Mouse (Mus musculus): ENCODE data around the gene Zxdc. TPM values are rescaled to one million over a fixed set of nuclear protein-coding genes. Genes with fewer than 3 reads are reported as not detected.

The Zxdc gene
- total RNA-seq (2014; rRNA removed) (9.8 and 13.3 TPM in 2 replicates), polyA plus RNA-seq (2012; rRNA removed) (9.1 and 10.1 TPM in 2 replicates)

- 5% methylated on average over 41 of the region's 41 CpGs for WGBS
- TF ChIP-seq POLR2A (IDR thresholded peaks at IDR 0.05; ENCODE audit: extremely low read depth, insufficient read depth, low read length) = peak; percentile 87
- no peak for TF ChIP-seq CTCF (IDR thresholded peaks at IDR 0.05; ENCODE audit: low read depth, low read length)
- peak within 1 kb of the TSS; percentile 70 for H3K4me3 ChIP-seq (ENCODE audit: insufficient read depth, low read depth, low read length)
- H3K4me1 ChIP-seq (ENCODE audit: control insufficient read depth, insufficient read depth, low read length) = peaks cover 17% of the 10 kb centered on the region
- H3K27me3 ChIP-seq (ENCODE audit: control insufficient read depth, insufficient read depth, low read length) = no peaks in the 10 kb centered on the region
- H3K36me3 ChIP-seq (ENCODE audit: control insufficient read depth, insufficient read depth, low read length) = peaks cover 12% of the 10 kb centered on the region
- peak within 1 kb of the TSS; percentile 59 for H3K27ac ChIP-seq (replicated peaks; ENCODE audit: insufficient read depth, low read depth, low read length)
- H3K79me2 ChIP-seq (ENCODE audit: control insufficient read depth, insufficient read depth, low read length) = peaks cover 16% of the 10 kb centered on the region
- peak within 1 kb of the TSS; percentile 96 for H3K9ac ChIP-seq (ENCODE audit: low read depth, low read length)
- peak; percentile 87 for DNase-seq (ENCODE audit: extremely low read depth, low read depth, low spot score)
Observed at GRCm38 (mm10) chr6:90368976-90369724, at the start of gene Zxdc. Gene Zxdc, plus strand, starts transcription at chr6:90369492.

- Histone ChIP-seq H3K9ac (ENCODE audit: low read depth, low read length) (peak overlapping the region; percentile 67), H3K27me3 (ENCODE audit: control insufficient read depth, insufficient read depth, low read length) (no peaks in the 10 kb centered on the region), H3K79me2 (ENCODE audit: control insufficient read depth, insufficient read depth, low read length) (peaks cover 30% of the 10 kb centered on the region), H3K36me3 (ENCODE audit: control insufficient read depth, insufficient read depth, low read length) (peaks cover 3% of the 10 kb centered on the region), H3K4me1 (ENCODE audit: control insufficient read depth, insufficient read depth, low read length) (peaks cover 42% of the 10 kb centered on the region), H3K4me3 (ENCODE audit: insufficient read depth, low read depth, low read length) (no peak overlapping the region), H3K27ac (replicated peaks; ENCODE audit: insufficient read depth, low read depth, low read length) (peak overlapping the region; percentile 97)
- TF ChIP-seq CTCF (IDR thresholded peaks at IDR 0.05; ENCODE audit: low read depth, low read length) = no peak
- TF ChIP-seq POLR2A (IDR thresholded peaks at IDR 0.05; ENCODE audit: extremely low read depth, insufficient read depth, low read length) = no peak
- DNase-seq (ENCODE audit: extremely low read depth, low read depth, low spot score) = peak; percentile 93
- WGBS = 30% methylated on average over 5 of the region's 5 CpGs
Observed at GRCm38 (mm10) chr6:90320429-90320828, 48.9 kb upstream of the Zxdc start.

GRCm38 (mm10) chr6:90321811-90322210 is 47.5 kb upstream of the Zxdc start:
- no peak for DNase-seq (ENCODE audit: extremely low read depth, low read depth, low spot score)
- Histone ChIP-seq H3K27me3 (ENCODE audit: control insufficient read depth, insufficient read depth, low read length) (no peaks in the 10 kb centered on the region), H3K27ac (replicated peaks; ENCODE audit: insufficient read depth, low read depth, low read length) (peak overlapping the region; percentile 97), H3K4me3 (ENCODE audit: insufficient read depth, low read depth, low read length) (no peak overlapping the region), H3K9ac (ENCODE audit: low read depth, low read length) (peak overlapping the region; percentile 36), H3K36me3 (ENCODE audit: control insufficient read depth, insufficient read depth, low read length) (peaks cover 3% of the 10 kb centered on the region), H3K4me1 (ENCODE audit: control insufficient read depth, insufficient read depth, low read length) (peaks cover 44% of the 10 kb centered on the region), H3K79me2 (ENCODE audit: control insufficient read depth, insufficient read depth, low read length) (peaks cover 30% of the 10 kb centered on the region)
- 17% methylated on average over 4 of the region's 4 CpGs for WGBS
- no peak for TF ChIP-seq CTCF (IDR thresholded peaks at IDR 0.05; ENCODE audit: low read depth, low read length)
- no peak for TF ChIP-seq POLR2A (IDR thresholded peaks at IDR 0.05; ENCODE audit: extremely low read depth, insufficient read depth, low read length)

DNA sequence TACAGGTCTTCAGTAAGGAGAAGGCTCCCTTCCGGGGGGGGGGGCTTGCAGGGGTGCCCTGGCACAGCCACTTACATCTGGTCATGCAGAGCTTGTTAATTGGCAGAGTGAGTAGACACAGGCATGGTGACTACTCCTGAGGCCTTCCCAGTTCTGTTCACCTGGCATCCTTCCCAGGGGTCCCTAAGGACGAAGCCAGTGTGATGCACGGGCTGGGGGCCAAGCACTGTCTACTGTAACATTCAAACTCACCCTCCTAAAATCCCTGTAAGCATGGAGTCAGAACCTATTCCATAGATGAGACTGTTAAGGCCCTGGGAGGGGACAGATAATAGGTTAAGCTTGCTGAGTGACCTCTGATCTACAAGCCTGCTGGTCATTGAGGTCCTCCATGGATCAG is 45.3 kb upstream of the Zxdc start:
- Histone ChIP-seq H3K4me3 (ENCODE audit: insufficient read depth, low read depth, low read length) (peak overlapping the region; percentile 88), H3K27me3 (ENCODE audit: control insufficient read depth, insufficient read depth, low read length) (no peaks in the 10 kb centered on the region), H3K27ac (replicated peaks; ENCODE audit: insufficient read depth, low read depth, low read length) (peak overlapping the region; percentile 99), H3K79me2 (ENCODE audit: control insufficient read depth, insufficient read depth, low read length) (peaks cover 27% of the 10 kb centered on the region), H3K4me1 (ENCODE audit: control insufficient read depth, insufficient read depth, low read length) (peaks cover 43% of the 10 kb centered on the region), H3K36me3 (ENCODE audit: control insufficient read depth, insufficient read depth, low read length) (no peaks in the 10 kb centered on the region), H3K9ac (ENCODE audit: low read depth, low read length) (peak overlapping the region; percentile 96)
- TF ChIP-seq POLR2A (IDR thresholded peaks at IDR 0.05; ENCODE audit: extremely low read depth, insufficient read depth, low read length) (no peak), CTCF (IDR thresholded peaks at IDR 0.05; ENCODE audit: low read depth, low read length) (no peak)
- no peak for DNase-seq (ENCODE audit: extremely low read depth, low read depth, low spot score)
- WGBS = 21% methylated on average over 3 of the region's 3 CpGs

- peaks cover 23% of the 10 kb centered on the region for H3K79me2 ChIP-seq (ENCODE audit: control insufficient read depth, insufficient read depth, low read length)
- 21% methylated on average over 3 of the region's 3 CpGs for WGBS
- H3K36me3 ChIP-seq (ENCODE audit: control insufficient read depth, insufficient read depth, low read length) = no peaks in the 10 kb centered on the region
- peak overlapping the region; percentile 88 for H3K4me3 ChIP-seq (ENCODE audit: insufficient read depth, low read depth, low read length)
- peak overlapping the region; percentile 99 for H3K27ac ChIP-seq (replicated peaks; ENCODE audit: insufficient read depth, low read depth, low read length)
- H3K4me1 ChIP-seq (ENCODE audit: control insufficient read depth, insufficient read depth, low read length) = peaks cover 39% of the 10 kb centered on the region
- peak; percentile 95 for DNase-seq (ENCODE audit: extremely low read depth, low read depth, low spot score)
- peak overlapping the region; percentile 96 for H3K9ac ChIP-seq (ENCODE audit: low read depth, low read length)
- H3K27me3 ChIP-seq (ENCODE audit: control insufficient read depth, insufficient read depth, low read length) = no peaks in the 10 kb centered on the region
- TF ChIP-seq POLR2A (IDR thresholded peaks at IDR 0.05; ENCODE audit: extremely low read depth, insufficient read depth, low read length) = no peak
- no peak for TF ChIP-seq CTCF (IDR thresholded peaks at IDR 0.05; ENCODE audit: low read depth, low read length)
Observed at GRCm38 (mm10) chr6:90324463-90324862, 44.8 kb upstream of the Zxdc start.

DNA sequence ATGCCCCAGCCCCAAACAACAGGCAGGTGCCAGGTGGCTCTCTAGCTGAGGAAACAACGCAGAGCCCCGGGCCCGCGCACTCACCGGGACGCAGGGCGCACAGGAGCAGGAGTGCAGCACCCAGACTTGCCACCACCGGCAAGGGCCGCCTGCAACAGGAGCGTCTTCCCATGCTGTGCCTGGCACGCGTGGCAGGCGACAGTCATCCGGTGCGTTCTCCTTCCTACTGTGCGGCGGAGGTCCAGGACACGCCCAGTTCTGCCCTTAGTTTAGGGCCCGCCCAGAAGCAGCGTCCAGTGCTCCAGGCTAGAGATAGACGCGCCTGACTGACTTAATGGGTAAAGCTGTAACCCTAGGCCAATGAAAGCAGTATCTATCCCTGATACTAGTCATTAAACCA is 44.3 kb upstream of the Zxdc start, which contains the start of gene Chst13:
Gene Chst13, minus strand, starts transcription at position 195 of the 400 bp plus-strand sequence.
- whole genome bisulfite sequencing = 6% methylated on average over 22 of the region's 22 CpGs
- H3K27me3 ChIP-seq (ENCODE audit: control insufficient read depth, insufficient read depth, low read length) = no peaks in the 10 kb centered on the region
- TF ChIP-seq CTCF (IDR thresholded peaks at IDR 0.05; ENCODE audit: low read depth, low read length) (no peak), POLR2A (IDR thresholded peaks at IDR 0.05; ENCODE audit: extremely low read depth, insufficient read depth, low read length) (peak; percentile 79)
- H3K27ac ChIP-seq (replicated peaks; ENCODE audit: insufficient read depth, low read depth, low read length) = peak within 1 kb of the TSS; percentile 99
- peak within 1 kb of the TSS; percentile 96 for H3K9ac ChIP-seq (ENCODE audit: low read depth, low read length)
- H3K4me1 ChIP-seq (ENCODE audit: control insufficient read depth, insufficient read depth, low read length) = peaks cover 35% of the 10 kb centered on the region
- peak within 1 kb of the TSS; percentile 88 for H3K4me3 ChIP-seq (ENCODE audit: insufficient read depth, low read depth, low read length)
- peak; percentile 88 for DNase-seq (ENCODE audit: extremely low read depth, low read depth, low spot score)
- H3K79me2 ChIP-seq (ENCODE audit: control insufficient read depth, insufficient read depth, low read length) = peaks cover 20% of the 10 kb centered on the region
- no peaks in the 10 kb centered on the region for H3K36me3 ChIP-seq (ENCODE audit: control insufficient read depth, insufficient read depth, low read length)

Measured in liver, adult 2 months (tissue).